Mouse (Mus musculus) kidney, adult 2 months (tissue): ENCODE results near the gene Gadd45b. TPM values are rescaled to one million over a fixed set of nuclear protein-coding genes. Genes with fewer than 3 reads are reported as not detected.

Experiments used
- DNase-seq: peaks from one replicate; pipeline ENCODE4 v3.0.0; 2021
- H3K27ac ChIP-seq: fragments of 200-500 bp; 2 replicates; pipeline ENCODE4 v1.5.1; 2012; ENCODE audit warnings: low read depth, low read length, control low read depth, inconsistent platforms; ENCODE audit not compliant: insufficient read depth
- H3K27me3 ChIP-seq: fragments of 200-500 bp; replicated peaks from 2 replicates; pipeline ENCODE4 v1.6.1; 2012; ENCODE audit warnings: mild to moderate bottlenecking, moderate library complexity, low read length, inconsistent platforms; ENCODE audit not compliant: control insufficient read depth, insufficient read depth
- H3K36me3 ChIP-seq: fragments of 200-500 bp; 2 replicates; pipeline ENCODE4 v1.6.1; 2012; ENCODE audit warnings: mild to moderate bottlenecking, moderate library complexity, low read length, inconsistent platforms; ENCODE audit not compliant: control insufficient read depth, insufficient read depth
- H3K4me1 ChIP-seq: fragments of 200-500 bp; 2 replicates; pipeline ENCODE4 v1.6.1; 2011; ENCODE audit warnings: low read length; ENCODE audit not compliant: control insufficient read depth, insufficient read depth
- H3K4me3 ChIP-seq: fragments of 200-500 bp; 2 replicates; pipeline ENCODE4 v1.5.1; 2011; ENCODE audit warnings: mild to moderate bottlenecking, low read depth, low read length, control low read depth; ENCODE audit not compliant: insufficient read depth
- CTCF ChIP-seq: fragments of 200-500 bp; conservative IDR thresholded peaks from 2 replicates; pipeline ENCODE4 v1.5.1; 2011; ENCODE audit warnings: low read depth, mild to moderate bottlenecking, control low read depth, low read length, moderate library complexity, mixed read lengths; ENCODE audit not compliant: insufficient read depth, insufficient read length
- POLR2A ChIP-seq: fragments of 200-500 bp; IDR thresholded peaks from one replicate; pipeline ENCODE4 v1.6.1; 2011; ENCODE audit warnings: low read depth, low read length, control low read depth
- WGBS: fragments of 180-500 bp; shearing (Covaris S2); methylation state at CpG from one replicate; pipeline ENCODE4 v1.1.7; 2018; 5-methylcytosine and 5-hydroxymethylcytosine counted together
- polyA plus RNA-seq: library from polyadenylated mRNA; depleted of rRNA; stranded (reverse); fragments of >200 nt; gene quantifications from 2 replicates; pipeline ENCODE4 v1.2.3, GENCODE M21; 2012

Gene Gadd45b
- polyA plus RNA-seq, 1 experiment: 11.3 TPM

GRCm38 (mm10) chr10:80967101-80967656 is 37.3 kb downstream of the Gadd45b start:
- no peak for DNase-seq
- WGBS: 57% methylated on average over 3 of the region's 3 CpGs
- H3K4me3 ChIP-seq: no peak overlapping the region
- H3K27ac ChIP-seq: no peak overlapping the region
- peaks cover 14% of the 10 kb centered on the region for H3K4me1 ChIP-seq
- H3K27me3 ChIP-seq: no peaks in the 10 kb centered on the region
- no peak for TF ChIP-seq CTCF
- no peak for TF ChIP-seq POLR2A
- H3K36me3 ChIP-seq: no peaks in the 10 kb centered on the region

GRCm38 (mm10) chr10:80968106-80968505 is 38.2 kb downstream of the Gadd45b start:
- H3K27me3 ChIP-seq: no peaks in the 10 kb centered on the region
- H3K36me3 ChIP-seq: no peaks in the 10 kb centered on the region

GRCm38 (mm10) chr10:80969298-80969697 is 39.4 kb downstream of the Gadd45b start:
- Histone ChIP-seq H3K27me3 (no peaks in the 10 kb centered on the region), H3K4me3 (no peak overlapping the region), H3K27ac (no peak overlapping the region), H3K4me1 (peaks cover 10% of the 10 kb centered on the region), H3K36me3 (no peaks in the 10 kb centered on the region)
- DNase-seq: no peak
- TF ChIP-seq CTCF (no peak), POLR2A (no peak)
- WGBS: 92% methylated on average over 3 of the region's 3 CpGs

More at GRCm38 (mm10) chr10:80968106-80968505, 38.2 kb downstream of the Gadd45b start:
- Histone ChIP-seq H3K4me3 (no peak overlapping the region), H3K27ac (no peak overlapping the region), H3K4me1 (peaks cover 15% of the 10 kb centered on the region)
- 96% methylated on average over 4 of the region's 4 CpGs for WGBS
- no peak for TF ChIP-seq POLR2A
- no peak for TF ChIP-seq CTCF
- no peak for DNase-seq

- no peaks in the 10 kb centered on the region for H3K36me3 ChIP-seq
- H3K4me1 ChIP-seq: peaks cover 13% of the 10 kb centered on the region
- no peak overlapping the region for H3K27ac ChIP-seq
- WGBS: 76% methylated on average over 8 of the region's 8 CpGs
- no peak overlapping the region for H3K4me3 ChIP-seq
- H3K27me3 ChIP-seq: no peaks in the 10 kb centered on the region
- no peak for DNase-seq
- TF ChIP-seq CTCF (0 out of 2 replicates have a peak, but pooled peaks have one; percentile 6), POLR2A (no peak)
Observed at GRCm38 (mm10) chr10:80970159-80970558, 40.3 kb downstream of the Gadd45b start.

GRCm38 (mm10) chr10:80971533-80971932 is 41.7 kb downstream of the Gadd45b start:
- 30% methylated on average over 15 of the region's 15 CpGs for WGBS
- Histone ChIP-seq H3K36me3 (no peaks in the 10 kb centered on the region), H3K4me3 (no peak overlapping the region), H3K4me1 (peaks cover 18% of the 10 kb centered on the region), H3K27ac (no peak overlapping the region), H3K27me3 (no peaks in the 10 kb centered on the region)
- TF ChIP-seq POLR2A (no peak), CTCF (no peak)
- DNase-seq: peak; percentile 93

GRCm38 (mm10) chr10:80972071-80972987 is 42.5 kb downstream of the Gadd45b start:
- WGBS: 45% methylated on average over 11 of the region's 11 CpGs
- peak; percentile 80 for DNase-seq
- H3K27ac ChIP-seq: no peak overlapping the region

GRCm38 (mm10) chr10:80973722-80974121 is 43.8 kb downstream of the Gadd45b start:
- 84% methylated on average over 1 of the region's 1 CpGs for WGBS
- peaks cover 18% of the 10 kb centered on the region for H3K4me1 ChIP-seq
- DNase-seq: no peak
- no peaks in the 10 kb centered on the region for H3K27me3 ChIP-seq
- TF ChIP-seq CTCF (no peak), POLR2A (no peak)
- H3K4me3 ChIP-seq: no peak overlapping the region
- H3K27ac ChIP-seq: no peak overlapping the region
- H3K36me3 ChIP-seq: no peaks in the 10 kb centered on the region

More at GRCm38 (mm10) chr10:80972071-80972987, 42.5 kb downstream of the Gadd45b start:
- H3K4me1 ChIP-seq: peaks cover 18% of the 10 kb centered on the region
- no peak for TF ChIP-seq POLR2A
- no peak for TF ChIP-seq CTCF
- no peaks in the 10 kb centered on the region for H3K27me3 ChIP-seq
- H3K36me3 ChIP-seq: no peaks in the 10 kb centered on the region
- H3K4me3 ChIP-seq: no peak overlapping the region
